Mouse (Mus musculus) thymus, adult 2 months (tissue): ENCODE data around the gene Serpini2.

ENCODE experiments used
- CTCF ChIP-seq: fragments of 200-500 bp; IDR thresholded peaks from 2 replicates; pipeline ENCODE4 v1.5.1; 2012; ENCODE audit warnings: mild to moderate bottlenecking, control low read depth, low read length, moderate library complexity, borderline replicate concordance; ENCODE audit not compliant: control insufficient read depth, poor library complexity, insufficient read depth; ENCODE audit errors: extremely low read depth
- POLR2A ChIP-seq: fragments of 200-500 bp; IDR thresholded peaks from 2 replicates; pipeline ENCODE4 v1.6.1; 2012; ENCODE audit warnings: mild to moderate bottlenecking, low read length, control low read depth, moderate library complexity; ENCODE audit not compliant: control insufficient read depth, poor library complexity, insufficient read depth; ENCODE audit errors: extremely low read depth

- TF ChIP-seq POLR2A: no peak
- TF ChIP-seq CTCF: no peak
Measured at GRCm38 (mm10) chr3:75304621-75305020, 34.7 kb upstream of the Serpini2 start.
